Mouse (Mus musculus) midbrain, embryonic 14.5 days (tissue): Measurements from ENCODE around the gene Csnk1g2. TPM values are rescaled to one million over a fixed set of nuclear protein-coding genes. Genes with fewer than 3 reads are reported as not detected.
"Not testable (repeated sequence)": the region's sequence is repeated elsewhere in the genome, so short reads cannot be mapped to it uniquely, and the experiment has no call there.

ENCODE experiments used
- ATAC-seq: fragments of 200-750 bp; cut with Nextera tagmentation; 2 replicates; pipeline ENCODE4 v1.8.0; 2017; ENCODE audit warnings: moderate number of reproducible peaks, moderate library complexity; ENCODE audit not compliant: low FRiP score, low TSS enrichment
- DNase-seq: peaks from one replicate; pipeline ENCODE4 v3.0.0-alpha.2; 2015
- H3K27ac ChIP-seq: fragments of 300-500 bp; sonication (generic); replicated peaks from 2 replicates; pipeline ENCODE4 v1.5.1; 2014; ENCODE audit warnings: mild to moderate bottlenecking, low read depth, low read length, moderate library complexity
- H3K27me3 ChIP-seq: fragments of 300-500 bp; sonication (generic); 2 replicates; pipeline ENCODE4 v1.6.1; 2014; ENCODE audit warnings: low read length, control low read depth, mixed read lengths; ENCODE audit not compliant: control insufficient read depth, insufficient read depth
- H3K36me3 ChIP-seq: fragments of 300-500 bp; sonication (generic); 2 replicates; pipeline ENCODE4 v1.6.1; 2014; ENCODE audit warnings: low read length, control low read depth; ENCODE audit not compliant: control insufficient read depth, insufficient read depth
- H3K4me1 ChIP-seq: fragments of 300-500 bp; sonication (generic); 2 replicates; pipeline ENCODE4 v1.6.1; 2014; ENCODE audit warnings: mild to moderate bottlenecking, antibody characterized with exemption, low read length, control low read depth; ENCODE audit not compliant: control insufficient read depth, insufficient read depth
- H3K4me2 ChIP-seq: fragments of 300-500 bp; sonication (generic); 2 replicates; pipeline ENCODE4 v1.6.1; 2014; ENCODE audit warnings: mild to moderate bottlenecking, low read length, moderate library complexity
- H3K4me3 ChIP-seq: fragments of 300-500 bp; sonication (generic); replicated peaks from 2 replicates; pipeline ENCODE4 v1.5.1; 2014; ENCODE audit warnings: low read depth, low read length
- H3K9ac ChIP-seq: fragments of 300-500 bp; sonication (generic); replicated peaks from 2 replicates; pipeline ENCODE4 v1.6.1; 2014; ENCODE audit warnings: mild to moderate bottlenecking, low read length, moderate library complexity
- H3K9me3 ChIP-seq: fragments of 300-500 bp; sonication (generic); 2 replicates; pipeline ENCODE4 v1.6.1; 2016; ENCODE audit warnings: low read length, control low read depth, mixed read lengths; ENCODE audit not compliant: control insufficient read depth
- WGBS: fragments of 180-500 bp; shearing (Covaris S2); extraction: QIAGEN DNeasy Blood & Tissue Kit; methylation state at CpG from one replicate; pipeline ENCODE4 v1.1.7; 2014; 5-methylcytosine and 5-hydroxymethylcytosine counted together
- polyA plus RNA-seq: library from polyadenylated mRNA; unstranded; fragments of >200 nt; fragmentation: Nextera tagmentation; extraction: Ambion mirVana; gene quantifications from 2 replicates; pipeline ENCODE4 v1.2.1, GENCODE M21; 2014

The Csnk1g2 gene
- polyA plus RNA-seq, 1 experiment from 2014 or later: 74.1 TPM

- H3K4me3 ChIP-seq: no peak overlapping the region
- WGBS: 82% methylated on average over 9 of the region's 9 CpGs
- H3K4me1 ChIP-seq: peaks cover 9% of the 10 kb centered on the region
- ATAC-seq (no peak), DNase-seq (no peak)
- no peak overlapping the region for H3K9ac ChIP-seq
- no peaks in the 10 kb centered on the region for H3K9me3 ChIP-seq
- H3K27ac ChIP-seq: no peak overlapping the region
- no peaks in the 10 kb centered on the region for H3K27me3 ChIP-seq
- H3K36me3 ChIP-seq: peaks cover 5% of the 10 kb centered on the region; the same call in 1 of the 2 replicates
- no peak overlapping the region for H3K4me2 ChIP-seq
Observed at GRCm38 (mm10) chr10:80628925-80629324, 6.3 kb downstream of the Csnk1g2 start.

- ATAC-seq: no peak
- H3K9ac ChIP-seq: no peak overlapping the region
- H3K4me2 ChIP-seq: no peak overlapping the region
- peaks cover 69% of the 10 kb centered on the region for H3K36me3 ChIP-seq
- H3K27ac ChIP-seq: no peak overlapping the region
- DNase-seq: no peak
- WGBS: 90% methylated on average over 6 of the region's 6 CpGs
- no peaks in the 10 kb centered on the region for H3K9me3 ChIP-seq
- no peaks in the 10 kb centered on the region for H3K27me3 ChIP-seq
- no peaks in the 10 kb centered on the region for H3K4me1 ChIP-seq
- H3K4me3 ChIP-seq: no peak overlapping the region
Observed at GRCm38 (mm10) chr10:80635345-80635744, 12.7 kb downstream of the Csnk1g2 start.

- Histone ChIP-seq H3K27ac (no peak overlapping the region), H3K9ac (no peak overlapping the region), H3K27me3 (no peaks in the 10 kb centered on the region), H3K4me3 (no peak overlapping the region), H3K36me3 (peaks cover 68% of the 10 kb centered on the region), H3K9me3 (no peaks in the 10 kb centered on the region), H3K4me1 (no peaks in the 10 kb centered on the region), H3K4me2 (no peak overlapping the region)
- WGBS: 94% methylated on average over 10 of the region's 10 CpGs
- ATAC-seq (no peak), DNase-seq (no peak)
Observed at GRCm38 (mm10) chr10:80646936-80647335, 24.3 kb downstream of the Csnk1g2 start.

- H3K4me1 ChIP-seq, DNase-seq, H3K4me2 ChIP-seq, H3K27me3 ChIP-seq, H3K27ac ChIP-seq, H3K9me3 ChIP-seq, H3K4me3 ChIP-seq, ATAC-seq, H3K9ac ChIP-seq: not testable (repeated sequence)
- WGBS: 94% methylated on average over 6 of the region's 6 CpGs
- H3K36me3 ChIP-seq: peaks cover 41% of the 10 kb centered on the region
Observed at GRCm38 (mm10) chr10:80649910-80650309, 27.3 kb downstream of the Csnk1g2 start.

- Histone ChIP-seq H3K36me3 (peaks cover 36% of the 10 kb centered on the region), H3K27ac (no peak overlapping the region), H3K9ac (no peak overlapping the region), H3K4me3 (no peak overlapping the region), H3K27me3 (no peaks in the 10 kb centered on the region), H3K4me2 (no peak overlapping the region), H3K9me3 (no peaks in the 10 kb centered on the region), H3K4me1 (peaks cover 9% of the 10 kb centered on the region)
- no peak for DNase-seq
- WGBS: 95% methylated on average over 10 of the region's 10 CpGs
- ATAC-seq: no peak
Observed at GRCm38 (mm10) chr10:80650392-80650791, 27.8 kb downstream of the Csnk1g2 start.

GRCm38 (mm10) chr10:80653156-80653720, 30.6 kb downstream of the Csnk1g2 start:
- Histone ChIP-seq H3K27ac (no peak overlapping the region), H3K27me3 (no peaks in the 10 kb centered on the region), H3K4me3 (no peak overlapping the region), H3K9ac (no peak overlapping the region), H3K4me1 (peaks cover 16% of the 10 kb centered on the region), H3K4me2 (no peak overlapping the region), H3K36me3 (peaks cover 11% of the 10 kb centered on the region), H3K9me3 (no peaks in the 10 kb centered on the region)
- ATAC-seq (no peak), DNase-seq (no peak)
- WGBS: 95% methylated on average over 6 of the region's 6 CpGs

GRCm38 (mm10) chr10:80654866-80655265, 32.2 kb downstream of the Csnk1g2 start:
- no peak overlapping the region for H3K27ac ChIP-seq
- peaks cover 20% of the 10 kb centered on the region for H3K4me1 ChIP-seq
- no peaks in the 10 kb centered on the region for H3K27me3 ChIP-seq
- 0 out of 2 replicates have a peak, but pooled peaks cover 4% of the 10 kb centered on the region for H3K36me3 ChIP-seq
- H3K9me3 ChIP-seq: no peaks in the 10 kb centered on the region
- WGBS: 91% methylated on average over 6 of the region's 6 CpGs
- peak overlapping the region; percentile 88 for H3K4me2 ChIP-seq
- ATAC-seq: no peak
- H3K9ac ChIP-seq: peak overlapping the region; percentile 97
- no peak for DNase-seq
- H3K4me3 ChIP-seq: peak overlapping the region; percentile 85; the same call in 1 of the 2 replicates

- Histone ChIP-seq H3K4me3 (peak overlapping the region; percentile 85), H3K4me1 (peaks cover 20% of the 10 kb centered on the region), H3K36me3 (0 out of 2 replicates have a peak, but pooled peaks cover under 1% of the 10 kb centered on the region), H3K4me2 (peak overlapping the region; percentile 88), H3K9ac (peak overlapping the region; percentile 97), H3K27ac (peak overlapping the region; percentile 88), H3K9me3 (no peaks in the 10 kb centered on the region), H3K27me3 (no peaks in the 10 kb centered on the region)
- DNase-seq: no peak
- peak; percentile 48; the same call in 1 of the 2 replicates for ATAC-seq
- 6% methylated on average over 12 of the region's 12 CpGs for WGBS
Observed at GRCm38 (mm10) chr10:80655406-80656129, 32.9 kb downstream of the Csnk1g2 start.
